22 mouse cellular contexts compared by ENCODE assay signal in the genomic region with DNA sequence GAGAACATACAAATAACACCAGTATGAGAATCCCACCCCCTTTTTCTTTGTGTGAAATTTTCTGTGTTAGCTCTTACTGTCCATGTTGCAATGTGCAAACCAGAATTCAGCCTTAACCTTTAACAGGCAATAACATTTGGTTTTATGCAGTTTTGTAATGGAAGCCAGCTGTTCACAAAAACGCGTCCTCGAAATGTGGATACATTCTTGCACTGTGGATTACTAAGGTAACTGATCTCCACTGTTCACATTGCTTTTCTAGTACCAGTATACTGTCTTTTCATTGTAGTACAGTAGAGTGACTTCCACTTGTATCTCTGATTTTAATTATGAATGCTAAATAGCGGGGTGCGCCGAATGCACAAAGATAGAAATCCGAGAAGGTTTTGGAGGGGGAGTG.
DNase-seq lines count a peak whose midpoint lies in the region; ATAC-seq and TF ChIP-seq lines count a peak whose summit lies in the region.
"Had no signal": no experiment of that assay in that cellular context is flagged by ENCODE, and none has a peak within 500 bp of the region (broad histone marks: within the 10 kb centered on the region; RNA-seq: fewer than 3 reads in every experiment).

No protein-coding gene starts in this region.

- no peak overlapping the region for H3K4me2 ChIP-seq in lung, embryonic 14.5 days
- H3K4me2 ChIP-seq in limb, embryonic 12.5 days: no peak overlapping the region
- H3K4me2 ChIP-seq: forebrain, embryonic 12.5 days; heart, embryonic 12.5 days; hindbrain, embryonic 15.5 days had no signal

- no peaks in the 10 kb centered on the region for H3K9me3 ChIP-seq in lung, embryonic 14.5 days (ENCODE audit: low read depth, low read length)
- no peaks in the 10 kb centered on the region for H3K9me3 ChIP-seq in limb, embryonic 12.5 days
- H3K9me3 ChIP-seq: forebrain, embryonic 12.5 days; G1E; heart, embryonic 12.5 days; hindbrain, embryonic 15.5 days had no signal

- H3K27me3 ChIP-seq in lung, embryonic 14.5 days (ENCODE audit: insufficient read depth, low read length): no peaks in the 10 kb centered on the region
- H3K27me3 ChIP-seq in limb, embryonic 12.5 days: no peaks in the 10 kb centered on the region; the same call in 1 of the 2 replicates
- H3K27me3 ChIP-seq: heart, embryonic 12.5 days; hindbrain, embryonic 15.5 days had no signal

- no peak overlapping the region for H3K9ac ChIP-seq in lung, embryonic 14.5 days
- no peak overlapping the region for H3K9ac ChIP-seq in limb, embryonic 12.5 days (replicated peaks)
- H3K9ac ChIP-seq: forebrain, embryonic 12.5 days; heart, embryonic 12.5 days; hindbrain, embryonic 15.5 days had no signal

- no peaks in the 10 kb centered on the region for H3K36me3 ChIP-seq in lung, embryonic 14.5 days (ENCODE audit: insufficient read depth)
- H3K36me3 ChIP-seq in limb, embryonic 12.5 days: no peaks in the 10 kb centered on the region
- H3K36me3 ChIP-seq: forebrain, embryonic 12.5 days; G1E; heart, embryonic 12.5 days; hindbrain, embryonic 15.5 days had no signal

- TF ChIP-seq CTCF in lung, embryonic 14.5 days (IDR thresholded peaks at IDR 0.05; ENCODE audit: low read depth): no peak

- intact Hi-C loops in left cerebral cortex, postnatal 4 days (cut with DNase I): no loop called here

- H3K27ac ChIP-seq in lung, embryonic 14.5 days (ENCODE audit: low read depth): no peak overlapping the region
- 0 out of 2 replicates have a peak overlapping the region, but pooled peaks have one; percentile 41 for H3K27ac ChIP-seq in limb, embryonic 12.5 days
- H3K27ac ChIP-seq: forebrain, embryonic 12.5 days; gastrocnemius, adult 2 months; hindbrain, embryonic 15.5 days had no signal

- DNase-seq in embryo, embryonic 10.5 days (ENCODE audit: low spot score): peak; percentile 10
- no peak for DNase-seq in embryo, embryonic 9.5 days (ENCODE audit: extremely low spot score)
- peak; percentile 39 for DNase-seq in lung, embryonic 14.5 days
- DNase-seq in lung, adult 18-20 months: no peak
- DNase-seq in cerebellum, adult 8-10 months: no peak
- DNase-seq in lung, postnatal 4 days: no peak
- DNase-seq in left cerebral cortex, postnatal 4 days: no peak
- DNase-seq: adrenal gland, postnatal 10 days; B cell, adult 2 months; cerebellum, adult 11 months; cerebellum, adult 9-10 months; cerebellum, postnatal 25 days; gastrocnemius, adult 2 months; gastrocnemius, postnatal 25 days; heart, postnatal 36 days had no signal

- WGBS in lung, embryonic 14.5 days: 68% methylated on average over 7 of the region's 7 CpGs
- 29% methylated on average over 7 of the region's 7 CpGs for WGBS in limb, embryonic 12.5 days

- H3K4me3 ChIP-seq in lung, embryonic 14.5 days (ENCODE audit: low read depth, low read length): no peak overlapping the region
- H3K4me3 ChIP-seq in limb, embryonic 12.5 days (replicated peaks): no peak overlapping the region
- H3K4me3 ChIP-seq: forebrain, embryonic 12.5 days; gastrocnemius, adult 2 months; heart, embryonic 12.5 days; hindbrain, embryonic 15.5 days had no signal

- no peak for ATAC-seq in lung, embryonic 14.5 days (ENCODE audit: insufficient read depth)
- peak; percentile 66 for ATAC-seq in limb, embryonic 12.5 days (ENCODE audit: insufficient number of reproducible peaks, insufficient read depth, low FRiP score, low TSS enrichment, low read depth)
- ATAC-seq: CD4-positive, CD25-positive, alpha-beta regulatory T cell, adult 4 months; forebrain, embryonic 16.5 days had no signal

- no peaks in the 10 kb centered on the region for H3K4me1 ChIP-seq in lung, embryonic 14.5 days (ENCODE audit: insufficient read depth)
- peaks cover 9% of the 10 kb centered on the region; the same call in 1 of the 2 replicates for H3K4me1 ChIP-seq in limb, embryonic 12.5 days (replicated peaks)
- H3K4me1 ChIP-seq: forebrain, embryonic 12.5 days; heart, embryonic 12.5 days; hindbrain, embryonic 15.5 days had no signal

Comparison
In these comparisons a context has a peak if more than half of its experiments do, and no peak if none do; other contexts are left out.
1. DNase-seq: peak in embryo, embryonic 10.5 days (single experiment) and lung, embryonic 14.5 days (single experiment); none in embryo, embryonic 9.5 days (single experiment), lung, adult 18-20 months (0 of 2), cerebellum, adult 8-10 months (single experiment), lung, postnatal 4 days (0 of 2) and left cerebral cortex, postnatal 4 days (single experiment).